Mouse (Mus musculus): ENCODE data around the gene Hps4. TPM values are rescaled to one million over a fixed set of nuclear protein-coding genes. Genes with fewer than 3 reads are reported as not detected.
"Not testable (repeated sequence)": the region's sequence is repeated elsewhere in the genome, so short reads cannot be mapped to it uniquely, and the experiment has no call there.

The Hps4 gene
- polyA plus RNA-seq, 1 experiment from 2014 or later, result 12.1 TPM

- H3K9ac ChIP-seq, result no peak overlapping the region
- 79% methylated on average over 6 of the region's 6 CpGs for WGBS (ENCODE audit: insufficient replicate concordance)
- H3K4me3 ChIP-seq (replicated peaks), result no peak overlapping the region
- no peak for DNase-seq
- no peaks in the 10 kb centered on the region for H3K27me3 ChIP-seq
- H3K9me3 ChIP-seq (replicated peaks), result no peaks in the 10 kb centered on the region
- H3K27ac ChIP-seq, result peak overlapping the region; percentile 72
- no peak for ATAC-seq (ENCODE audit: low read depth)
- peaks cover 27% of the 10 kb centered on the region; the same call in 1 of the 2 replicates for H3K36me3 ChIP-seq
- H3K4me2 ChIP-seq, result no peak overlapping the region
- peaks cover 71% of the 10 kb centered on the region for H3K4me1 ChIP-seq (replicated peaks)
Observed at GRCm38 (mm10) chr5:112300721-112301308, 42.1 kb upstream of the Hps4 start.

- no peak overlapping the region for H3K9ac ChIP-seq
- H3K27ac ChIP-seq, result peak overlapping the region; percentile 72
- H3K4me1 ChIP-seq (replicated peaks), result peaks cover 62% of the 10 kb centered on the region
- ATAC-seq (ENCODE audit: low read depth), result no peak
- no peaks in the 10 kb centered on the region for H3K27me3 ChIP-seq
- H3K4me2 ChIP-seq, result no peak overlapping the region
- no peak for DNase-seq
- H3K9me3 ChIP-seq (replicated peaks), result no peaks in the 10 kb centered on the region
- H3K4me3 ChIP-seq (replicated peaks), result no peak overlapping the region
- WGBS (ENCODE audit: insufficient replicate concordance), result 65% methylated on average over 4 of the region's 4 CpGs
- peaks cover 36% of the 10 kb centered on the region; the same call in 1 of the 2 replicates for H3K36me3 ChIP-seq
Observed at GRCm38 (mm10) chr5:112301694-112302093, 41.2 kb upstream of the Hps4 start.

- no peaks in the 10 kb centered on the region for H3K27me3 ChIP-seq
- H3K36me3 ChIP-seq, result peaks cover 41% of the 10 kb centered on the region
- ATAC-seq (ENCODE audit: low read depth) (peak; percentile 84), DNase-seq (no peak)
- H3K4me2 ChIP-seq, result no peak overlapping the region
- 67% methylated on average over 5 of the region's 5 CpGs for WGBS (ENCODE audit: insufficient replicate concordance)
- no peak overlapping the region for H3K9ac ChIP-seq
- peaks cover 56% of the 10 kb centered on the region for H3K4me1 ChIP-seq (replicated peaks)
- no peak overlapping the region for H3K4me3 ChIP-seq (replicated peaks)
- H3K9me3 ChIP-seq (replicated peaks), result no peaks in the 10 kb centered on the region
- peak overlapping the region; percentile 76 for H3K27ac ChIP-seq
Observed at GRCm38 (mm10) chr5:112302310-112302709, 40.6 kb upstream of the Hps4 start.

GRCm38 (mm10) chr5:112305842-112306241, 37.0 kb upstream of the Hps4 start:
- Histone ChIP-seq H3K4me1 (replicated peaks) (peaks cover 21% of the 10 kb centered on the region), H3K4me3 (replicated peaks) (no peak overlapping the region), H3K36me3 (peaks cover 69% of the 10 kb centered on the region), H3K27ac (no peak overlapping the region), H3K4me2 (no peak overlapping the region), H3K9ac (no peak overlapping the region), H3K9me3 (replicated peaks) (no peaks in the 10 kb centered on the region), H3K27me3 (no peaks in the 10 kb centered on the region)
- WGBS (ENCODE audit: insufficient replicate concordance), result 79% methylated on average over 5 of the region's 5 CpGs
- ATAC-seq (ENCODE audit: low read depth) (no peak), DNase-seq (no peak)

- Histone ChIP-seq H3K4me1 (replicated peaks) (peaks cover 9% of the 10 kb centered on the region; the same call in 1 of the 2 replicates), H3K4me3 (replicated peaks) (no peak overlapping the region), H3K27ac (no peak overlapping the region), H3K27me3 (no peaks in the 10 kb centered on the region), H3K9ac (no peak overlapping the region), H3K4me2 (no peak overlapping the region), H3K36me3 (peaks cover 75% of the 10 kb centered on the region), H3K9me3 (replicated peaks) (no peaks in the 10 kb centered on the region)
- no peak for ATAC-seq (ENCODE audit: low read depth)
- no peak for DNase-seq
- 74% methylated on average over 11 of the region's 11 CpGs for WGBS (ENCODE audit: insufficient replicate concordance)
Observed at GRCm38 (mm10) chr5:112313222-112313885, 29.5 kb upstream of the Hps4 start.

- 73% methylated on average over 5 of the region's 5 CpGs for WGBS (ENCODE audit: insufficient replicate concordance)
- peaks cover 48% of the 10 kb centered on the region for H3K36me3 ChIP-seq
- DNase-seq, result no peak
Observed at GRCm38 (mm10) chr5:112316468-112316867, 26.4 kb upstream of the Hps4 start.

GRCm38 (mm10) chr5:112317328-112317727, 25.6 kb upstream of the Hps4 start:
- ATAC-seq (ENCODE audit: low read depth), result no peak

More at GRCm38 (mm10) chr5:112316468-112316867, 26.4 kb upstream of the Hps4 start:
- Histone ChIP-seq H3K27me3 (no peaks in the 10 kb centered on the region), H3K4me1 (replicated peaks) (peaks cover 22% of the 10 kb centered on the region), H3K27ac (no peak overlapping the region), H3K4me2 (no peak overlapping the region), H3K4me3 (replicated peaks) (no peak overlapping the region), H3K9me3 (replicated peaks) (no peaks in the 10 kb centered on the region), H3K9ac (no peak overlapping the region)
- no peak for ATAC-seq (ENCODE audit: low read depth)

GRCm38 (mm10) chr5:112319343-112319742, 23.5 kb upstream of the Hps4 start:
- DNase-seq, result peak; percentile 53

More at GRCm38 (mm10) chr5:112317328-112317727, 25.6 kb upstream of the Hps4 start:
- H3K4me3 ChIP-seq (replicated peaks), result no peak overlapping the region
- H3K4me1 ChIP-seq (replicated peaks), result peaks cover 22% of the 10 kb centered on the region
- no peak overlapping the region for H3K4me2 ChIP-seq
- H3K27ac ChIP-seq, result no peak overlapping the region
- no peaks in the 10 kb centered on the region for H3K9me3 ChIP-seq (replicated peaks)
- WGBS (ENCODE audit: insufficient replicate concordance), result 37% methylated on average over 5 of the region's 5 CpGs
- no peaks in the 10 kb centered on the region for H3K27me3 ChIP-seq
- no peak overlapping the region for H3K9ac ChIP-seq
- no peak for DNase-seq
- H3K36me3 ChIP-seq, result peaks cover 41% of the 10 kb centered on the region

GRCm38 (mm10) chr5:112320379-112320778, 22.5 kb upstream of the Hps4 start:
- Histone ChIP-seq H3K4me3 (replicated peaks) (no peak overlapping the region), H3K9ac (no peak overlapping the region), H3K27me3 (no peaks in the 10 kb centered on the region), H3K36me3 (peaks cover 11% of the 10 kb centered on the region), H3K4me2 (no peak overlapping the region), H3K4me1 (replicated peaks) (peaks cover 39% of the 10 kb centered on the region), H3K27ac (no peak overlapping the region), H3K9me3 (replicated peaks) (no peaks in the 10 kb centered on the region)
- DNase-seq, result no peak
- no peak for ATAC-seq (ENCODE audit: low read depth)
- WGBS (ENCODE audit: insufficient replicate concordance), result 67% methylated on average over 5 of the region's 5 CpGs

More at GRCm38 (mm10) chr5:112319343-112319742, 23.5 kb upstream of the Hps4 start:
- WGBS (ENCODE audit: insufficient replicate concordance), result 59% methylated on average over 2 of the region's 2 CpGs
- not testable (repeated sequence) for H3K4me3 ChIP-seq (replicated peaks); H3K9me3 ChIP-seq (replicated peaks); H3K27ac ChIP-seq; H3K4me2 ChIP-seq; H3K9ac ChIP-seq; H3K27me3 ChIP-seq
- peak; percentile 84 for ATAC-seq (ENCODE audit: low read depth)
- Histone ChIP-seq H3K4me1 (replicated peaks) (peaks cover 29% of the 10 kb centered on the region), H3K36me3 (peaks cover 22% of the 10 kb centered on the region)

- 59% methylated on average over 6 of the region's 6 CpGs for WGBS (ENCODE audit: insufficient replicate concordance)
- Histone ChIP-seq H3K27ac (no peak overlapping the region), H3K4me3 (replicated peaks) (no peak overlapping the region), H3K36me3 (peaks cover 6% of the 10 kb centered on the region), H3K9ac (no peak overlapping the region), H3K27me3 (no peaks in the 10 kb centered on the region), H3K4me1 (replicated peaks) (peaks cover 45% of the 10 kb centered on the region), H3K4me2 (no peak overlapping the region), H3K9me3 (replicated peaks) (no peaks in the 10 kb centered on the region)
- ATAC-seq (ENCODE audit: low read depth) (no peak), DNase-seq (no peak)
Observed at GRCm38 (mm10) chr5:112320936-112321335, 21.9 kb upstream of the Hps4 start.

GRCm38 (mm10) chr5:112321376-112321775, 21.5 kb upstream of the Hps4 start:
- Histone ChIP-seq H3K36me3 (peaks cover 1% of the 10 kb centered on the region; the same call in 1 of the 2 replicates), H3K9ac (no peak overlapping the region), H3K4me3 (replicated peaks) (no peak overlapping the region), H3K9me3 (replicated peaks) (no peaks in the 10 kb centered on the region), H3K27me3 (no peaks in the 10 kb centered on the region), H3K27ac (no peak overlapping the region), H3K4me2 (no peak overlapping the region), H3K4me1 (replicated peaks) (peaks cover 45% of the 10 kb centered on the region)
- DNase-seq (no peak), ATAC-seq (ENCODE audit: low read depth) (no peak)
- 58% methylated on average over 4 of the region's 4 CpGs for WGBS (ENCODE audit: insufficient replicate concordance)

- no peak overlapping the region for H3K9ac ChIP-seq
- WGBS (ENCODE audit: insufficient replicate concordance), result 89% methylated on average over 6 of the region's 6 CpGs
- DNase-seq (no peak), ATAC-seq (ENCODE audit: low read depth) (no peak)
- H3K36me3 ChIP-seq, result peaks cover 8% of the 10 kb centered on the region
- no peak overlapping the region for H3K27ac ChIP-seq
- no peaks in the 10 kb centered on the region for H3K9me3 ChIP-seq (replicated peaks)
- H3K4me3 ChIP-seq (replicated peaks), result no peak overlapping the region
- H3K4me1 ChIP-seq (replicated peaks), result peaks cover 52% of the 10 kb centered on the region
- H3K4me2 ChIP-seq, result no peak overlapping the region
- H3K27me3 ChIP-seq, result no peaks in the 10 kb centered on the region
Observed at GRCm38 (mm10) chr5:112323246-112323645, 19.6 kb upstream of the Hps4 start.

Measured in liver, embryonic 13.5 days (tissue).